Mouse (Mus musculus) olfactory bulb, adult 2 months (tissue): ENCODE measurements around the gene Spocd1. TPM values are rescaled to one million over a fixed set of nuclear protein-coding genes. Genes with fewer than 3 reads are reported as not detected.
"Not testable (repeated sequence)": the region's sequence is repeated elsewhere in the genome, so short reads cannot be mapped to it uniquely, and the experiment has no call there.

Experiments
- H3K27ac ChIP-seq: fragments of 200-500 bp; 2 replicates; pipeline ENCODE4 v1.5.1; 2012; ENCODE audit warnings: low read depth, low read length; ENCODE audit not compliant: insufficient read depth
- H3K4me1 ChIP-seq: fragments of 200-500 bp; 2 replicates; pipeline ENCODE4 v1.6.1; 2012; ENCODE audit warnings: low read length; ENCODE audit not compliant: control insufficient read depth, insufficient read depth
- H3K4me3 ChIP-seq: fragments of 200-500 bp; 2 replicates; pipeline ENCODE4 v1.5.1; 2012; ENCODE audit warnings: mild to moderate bottlenecking, low read depth, low read length, moderate library complexity; ENCODE audit not compliant: insufficient read depth
- CTCF ChIP-seq: fragments of 200-500 bp; IDR thresholded peaks from 2 replicates; pipeline ENCODE4 v1.5.1; 2012; ENCODE audit warnings: low read depth, mild to moderate bottlenecking, low read length, moderate library complexity; ENCODE audit not compliant: insufficient read depth
- POLR2A ChIP-seq: fragments of 200-500 bp; IDR thresholded peaks from 2 replicates; pipeline ENCODE4 v1.6.1; 2012; ENCODE audit warnings: mild to moderate bottlenecking, low read depth, low read length, moderate library complexity; ENCODE audit not compliant: insufficient read depth
- WGBS: fragments of 180-500 bp; shearing (Covaris S2); methylation state at CpG from one replicate; pipeline ENCODE4 v1.1.7; 2018; 5-methylcytosine and 5-hydroxymethylcytosine counted together
- polyA plus RNA-seq: library from polyadenylated mRNA; stranded (reverse); fragments of >200 nt; gene quantifications from 2 replicates; pipeline ENCODE4 v1.2.4, GENCODE M21; 2012; ENCODE audit warnings: low replicate concordance; ENCODE audit not compliant: missing spikeins, insufficient read depth, insufficient read length

The Spocd1 gene
- not detected in 2 replicates for polyA plus RNA-seq

DNA sequence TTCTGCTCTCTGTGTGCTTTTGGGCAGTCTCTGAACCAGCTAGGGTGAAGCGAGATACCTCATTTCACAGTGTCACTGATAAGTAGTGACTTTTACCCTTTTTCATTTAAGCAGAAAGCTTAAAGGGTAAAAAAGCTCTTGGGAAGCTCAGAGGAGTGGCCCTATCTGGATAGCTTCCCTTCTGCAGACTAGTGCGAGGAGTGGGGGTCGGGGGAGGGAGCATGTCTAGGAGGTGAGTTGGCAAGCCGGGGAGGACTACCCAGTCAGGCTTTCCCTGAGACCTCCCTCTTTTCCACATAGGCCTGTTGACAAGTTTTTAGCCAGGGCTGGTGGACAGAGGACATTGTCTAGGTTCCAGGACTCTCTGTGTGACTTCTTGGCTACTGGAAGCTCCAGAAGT is at the start of gene Spocd1:
Spocd1 (plus strand) TSS at position 301 of the 400 bp plus-strand sequence.
- H3K4me1 ChIP-seq, result peaks cover 16% of the 10 kb centered on the region
- WGBS, result 54% methylated on average over 4 of the region's 4 CpGs
- H3K27ac ChIP-seq, result no peak within 1 kb of the TSS
- peak within 1 kb of the TSS; percentile 30; the same call in 1 of the 2 replicates for H3K4me3 ChIP-seq
- TF ChIP-seq POLR2A, result no peak
- no peak for TF ChIP-seq CTCF

DNA sequence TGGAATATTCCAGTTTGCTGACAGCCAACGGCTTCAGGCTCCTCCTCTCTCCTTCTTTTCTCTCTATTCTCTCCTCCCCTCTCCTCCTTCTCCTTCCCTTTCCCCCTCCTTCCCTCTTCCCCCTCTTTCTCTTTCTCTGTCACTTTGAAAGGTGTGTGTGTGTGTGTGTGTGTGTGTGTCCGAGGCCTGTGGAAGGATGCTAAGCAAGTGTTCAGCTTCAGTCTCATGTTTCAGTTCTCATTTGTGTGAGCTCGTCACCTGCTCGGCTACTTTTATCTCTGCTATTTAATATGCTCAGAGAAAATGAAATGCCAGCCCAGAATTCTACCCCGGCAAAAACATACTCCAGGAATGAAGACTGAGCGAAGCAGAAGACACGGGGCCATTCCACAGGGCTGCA is 48.4 kb upstream of the Spocd1 start:
- Histone ChIP-seq H3K27ac (no peak overlapping the region), H3K4me3 (no peak overlapping the region), H3K4me1 (peaks cover 30% of the 10 kb centered on the region)
- WGBS, result 76% methylated on average over 7 of the region's 7 CpGs
- TF ChIP-seq POLR2A, result no peak
- no peak for TF ChIP-seq CTCF

DNA sequence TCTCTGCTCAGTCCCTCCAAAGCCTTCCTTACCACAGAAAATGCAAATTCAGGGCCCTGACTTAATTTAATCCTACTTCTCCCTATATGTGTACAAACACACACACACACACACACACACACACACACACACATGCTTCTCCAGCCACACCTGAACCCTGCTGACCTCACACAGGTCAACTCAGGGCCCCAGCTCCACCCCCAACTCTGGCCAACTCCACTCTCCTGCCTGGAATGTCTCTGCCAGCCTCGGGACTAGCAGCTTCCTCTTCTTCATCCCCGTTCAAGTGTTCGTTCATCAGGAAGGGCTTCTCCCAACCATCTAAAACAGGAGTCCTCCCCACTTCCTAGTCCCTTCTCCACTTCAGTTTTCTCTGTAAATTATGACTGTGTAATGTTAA is 47.4 kb upstream of the Spocd1 start:
- no peak overlapping the region for H3K4me3 ChIP-seq
- 62% methylated on average over 3 of the region's 3 CpGs for WGBS
- H3K27ac ChIP-seq, result no peak overlapping the region
- no peak for TF ChIP-seq POLR2A
- no peak for TF ChIP-seq CTCF
- peaks cover 22% of the 10 kb centered on the region for H3K4me1 ChIP-seq

DNA sequence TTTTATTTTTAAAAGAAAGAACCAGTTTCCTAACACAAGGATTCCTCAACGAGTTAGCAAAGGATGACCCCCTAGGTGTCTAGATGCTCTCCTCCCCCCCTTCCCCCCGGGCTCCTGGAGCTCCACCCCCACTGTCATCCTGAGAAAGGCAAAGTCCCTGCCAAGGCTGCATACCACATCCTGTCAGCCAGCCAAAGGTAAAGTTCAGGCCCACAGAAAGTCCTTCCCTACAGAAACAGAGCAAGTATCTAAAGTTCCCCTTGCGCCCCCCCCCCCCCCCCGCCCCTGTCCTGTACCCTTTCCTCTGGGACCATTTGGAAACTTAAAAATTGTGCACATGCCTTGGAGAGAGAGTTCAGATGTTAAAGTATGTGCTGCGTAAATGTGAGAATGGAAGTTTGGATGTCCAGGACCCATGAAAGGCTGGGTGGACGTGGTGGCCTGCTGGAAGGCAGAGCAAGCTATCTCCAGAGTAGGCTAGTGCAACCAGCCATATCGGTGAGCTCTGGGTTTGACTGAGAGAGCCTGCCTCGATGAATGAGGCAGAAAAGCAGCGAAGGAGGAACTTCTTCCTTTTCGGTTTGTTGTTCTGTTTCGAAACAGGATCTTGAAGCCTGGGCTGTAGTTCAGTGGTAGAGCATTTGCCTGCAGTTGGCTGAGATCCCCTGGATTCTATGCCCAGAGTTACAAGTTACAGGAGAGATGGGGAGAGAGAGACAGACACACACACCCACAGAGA is 46.3 kb upstream of the Spocd1 start:
- Histone ChIP-seq H3K27ac (no peak overlapping the region; the same call in 1 of the 2 replicates), H3K4me1 (peaks cover 16% of the 10 kb centered on the region), H3K4me3 (no peak overlapping the region)
- WGBS, result 31% methylated on average over 11 of the region's 11 CpGs
- TF ChIP-seq CTCF (no peak), POLR2A (no peak)

DNA sequence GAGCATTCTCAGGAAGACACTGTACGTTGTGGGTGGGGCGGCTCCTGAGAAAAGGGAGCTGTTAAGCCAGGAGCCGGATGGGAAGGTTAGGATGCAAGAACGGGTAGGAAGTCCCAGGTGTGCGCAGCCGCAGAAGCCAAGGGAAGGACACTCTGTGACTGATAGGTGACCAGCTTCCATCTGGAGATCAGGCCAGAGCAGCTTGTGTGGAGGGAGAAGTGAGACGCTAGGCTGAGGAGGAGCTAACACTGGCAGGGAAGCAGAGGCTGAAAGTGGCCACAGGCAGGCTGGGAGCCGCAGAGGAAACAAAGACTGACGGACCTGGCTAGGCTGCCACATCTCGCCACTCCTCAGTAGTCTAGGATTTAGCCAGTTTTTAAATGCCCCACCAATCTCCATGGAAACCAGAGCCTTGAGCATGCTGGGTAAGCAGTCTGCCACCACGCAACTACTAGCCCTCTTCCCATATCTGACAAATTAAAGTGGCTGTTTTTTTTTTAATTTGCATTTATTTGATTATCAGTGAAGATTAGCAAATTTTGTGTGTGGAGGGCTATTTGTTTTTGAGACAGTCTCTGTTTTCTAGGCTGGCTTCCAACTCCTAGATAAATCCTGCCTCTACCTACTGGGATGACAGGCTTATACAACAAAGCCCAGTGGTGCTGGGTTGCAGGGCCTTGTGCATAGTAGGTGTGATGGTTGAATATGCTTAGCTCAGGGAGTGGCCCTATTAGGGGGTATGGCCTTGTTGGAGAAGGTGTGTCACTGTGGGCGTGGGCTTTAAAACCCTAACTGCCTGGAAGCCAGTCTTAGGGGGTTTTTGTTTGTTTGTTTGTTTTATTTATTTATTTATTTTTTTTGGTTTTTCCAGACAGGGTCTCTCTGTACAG is 44.8 kb upstream of the Spocd1 start:
- H3K4me1 ChIP-seq, result peaks cover 14% of the 10 kb centered on the region
- no peak overlapping the region for H3K4me3 ChIP-seq
- WGBS, result 68% methylated on average over 12 of the region's 12 CpGs
- H3K27ac ChIP-seq, result no peak overlapping the region
- TF ChIP-seq CTCF (no peak), POLR2A (no peak)

DNA sequence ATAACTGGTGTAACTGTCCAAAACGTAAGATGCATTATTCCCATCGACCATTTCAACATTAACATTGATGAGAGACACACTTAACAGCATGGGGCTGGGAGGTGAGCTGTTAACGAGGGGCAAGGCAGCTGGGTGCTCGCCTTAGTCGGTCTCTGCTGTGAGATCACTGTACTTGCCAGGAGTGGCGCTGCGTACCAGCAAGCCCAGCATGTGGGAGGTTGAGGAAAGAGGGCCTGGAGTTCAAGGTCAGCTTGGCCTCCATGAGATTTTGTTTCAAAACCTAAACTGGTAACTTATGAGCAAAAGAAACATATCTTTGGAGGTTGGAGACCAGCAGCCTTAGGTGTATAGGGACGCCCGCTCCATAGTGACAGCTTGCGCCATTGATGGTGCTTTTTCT is 39.4 kb upstream of the Spocd1 start:
- no peak overlapping the region for H3K27ac ChIP-seq
- no peaks in the 10 kb centered on the region for H3K4me1 ChIP-seq
- TF ChIP-seq CTCF (no peak), POLR2A (no peak)
- WGBS, result 81% methylated on average over 10 of the region's 10 CpGs
- H3K4me3 ChIP-seq, result no peak overlapping the region

DNA sequence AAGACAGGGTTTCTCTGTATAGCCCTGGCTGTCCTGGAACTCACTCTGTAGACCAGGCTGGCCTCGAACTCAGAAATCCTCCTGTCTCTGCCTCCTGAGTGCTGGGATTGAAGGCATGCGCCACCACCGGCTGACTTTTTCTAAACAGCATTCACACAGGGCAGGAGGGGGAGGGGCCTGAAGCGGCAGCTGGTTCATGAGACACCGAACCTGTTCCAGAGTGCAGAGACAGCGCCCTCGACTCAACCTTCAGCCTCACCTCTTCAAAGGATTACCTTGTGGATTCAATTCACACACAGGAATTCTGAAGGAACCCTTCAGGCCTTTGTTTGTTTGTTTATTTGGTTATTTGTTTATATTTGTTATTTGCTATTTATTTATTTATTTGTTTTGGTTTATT is 39.0 kb upstream of the Spocd1 start:
- Histone ChIP-seq H3K4me1 (no peaks in the 10 kb centered on the region), H3K4me3 (no peak overlapping the region), H3K27ac (no peak overlapping the region)
- WGBS, result 92% methylated on average over 7 of the region's 7 CpGs
- TF ChIP-seq CTCF (no peak), POLR2A (no peak)

DNA sequence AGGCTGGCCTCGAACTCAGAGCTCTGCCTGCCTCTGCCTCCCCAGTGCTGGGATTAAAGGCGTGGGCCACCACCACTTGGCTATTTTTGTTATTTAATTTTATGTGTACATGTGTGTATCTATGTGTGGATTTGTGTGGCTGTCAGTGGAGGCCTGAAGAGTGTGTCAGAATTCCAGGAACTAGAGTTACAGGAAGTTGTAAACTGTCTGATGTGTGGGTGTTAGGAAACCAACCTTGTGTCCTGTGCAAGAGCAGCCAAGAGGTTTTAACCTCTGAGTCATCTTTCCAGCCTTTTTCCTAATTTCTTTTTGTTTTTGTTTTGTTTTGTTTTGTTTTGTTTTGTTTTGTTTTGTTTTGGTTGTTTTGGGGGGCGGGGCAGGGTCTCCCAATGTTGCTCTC is 34.2 kb upstream of the Spocd1 start:
- TF ChIP-seq CTCF (no peak), POLR2A (no peak)

DNA sequence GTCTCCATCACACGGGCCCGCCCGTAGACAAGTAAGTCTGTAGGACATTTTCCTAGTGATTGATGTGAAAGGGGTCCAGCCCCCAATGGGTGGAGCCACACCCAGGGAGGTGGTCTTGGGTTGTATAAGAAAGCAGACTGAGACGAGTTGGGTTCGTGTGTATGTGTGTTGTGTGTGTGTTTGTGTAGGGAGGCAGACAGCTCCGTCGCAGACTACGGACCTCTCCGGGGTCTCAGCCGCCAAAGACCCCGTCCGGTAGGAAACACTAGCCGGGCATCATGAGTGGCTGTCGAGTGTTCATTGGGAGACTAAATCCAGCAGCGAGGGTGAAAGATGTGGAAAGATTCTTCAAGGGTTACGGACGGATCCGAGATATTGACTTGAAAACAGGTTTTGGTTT is 30.2 kb upstream of the Spocd1 start:
- H3K4me3 ChIP-seq, H3K4me1 ChIP-seq: not testable (repeated sequence)
- 97% methylated on average over 18 of the region's 18 CpGs for WGBS

More for the DNA sequence above, 34.2 kb upstream of the Spocd1 start:
- no peak overlapping the region for H3K4me3 ChIP-seq
- H3K4me1 ChIP-seq, result no peaks in the 10 kb centered on the region
- no peak overlapping the region for H3K27ac ChIP-seq
- 92% methylated on average over 3 of the region's 3 CpGs for WGBS

More for the DNA sequence above, 30.2 kb upstream of the Spocd1 start:
- H3K27ac ChIP-seq, result not testable (repeated sequence)
